Mouse (Mus musculus) kidney, postnatal 25 days (tissue): ENCODE measurements at regions not wholly inside any gene's neighbourhood (a gene's known extent, or its start where the extent isn't known, plus 50 kb on each side); places are given as distances from the start of the nearest gene placed in this dataset.
"Not testable (repeated sequence)": the region's sequence is repeated elsewhere in the genome, so short reads cannot be mapped to it uniquely, and the experiment has no call there.

ENCODE experiments used
- DNase-seq, 2 experiments: peaks; one replicate each; pipeline ENCODE4 v3.0.0; 2021; ENCODE audit warnings: mixed read lengths in 2 of 2

GRCm38 (mm10) chr6:6496789-6497188 lies 81.7 kb downstream of the Sem1 start:
- no peak for DNase-seq

GRCm38 (mm10) chr6:6496336-6496735 lies 82.1 kb downstream of the Sem1 start:
- DNase-seq: no peak

- DNase-seq: no peak
These were observed 90.3 kb downstream of the Sem1 start for GRCm38 (mm10) chr6:6488191-6488590.

- not testable (repeated sequence) for DNase-seq
These were observed 96.9 kb downstream of the Sem1 start for GRCm38 (mm10) chr6:6481596-6481995.

- DNase-seq: peak; percentile 31 to 36
These were observed 108.1 kb downstream of the Sem1 start for GRCm38 (mm10) chr6:6470397-6470796.

GRCm38 (mm10) chr6:6467526-6467925 lies 110.9 kb downstream of the Sem1 start:
- no peak for DNase-seq

GRCm38 (mm10) chr6:6466231-6466630 lies 112.2 kb downstream of the Sem1 start:
- no peak for DNase-seq

GRCm38 (mm10) chr6:6463807-6464470 lies 114.5 kb downstream of the Sem1 start:
- no peak for DNase-seq

GRCm38 (mm10) chr6:6459918-6460239 lies 118.6 kb downstream of the Sem1 start:
- DNase-seq: peak in 1 of 2 experiments; percentile 6

- DNase-seq: no peak
These were observed 119.2 kb downstream of the Sem1 start for GRCm38 (mm10) chr6:6459006-6459917.

- no peak for DNase-seq
These were observed 120.7 kb downstream of the Sem1 start for GRCm38 (mm10) chr6:6457726-6458125.

GRCm38 (mm10) chr6:6457001-6457400 lies 121.5 kb downstream of the Sem1 start:
- DNase-seq: no peak

GRCm38 (mm10) chr6:6455566-6455965 lies 122.9 kb downstream of the Sem1 start:
- no peak for DNase-seq

GRCm38 (mm10) chr6:6454396-6454795 lies 124.1 kb downstream of the Sem1 start:
- no peak for DNase-seq

GRCm38 (mm10) chr6:6434855-6435254 lies 143.6 kb downstream of the Sem1 start:
- no peak for DNase-seq

GRCm38 (mm10) chr6:6434261-6434802 lies 144.1 kb downstream of the Sem1 start:
- DNase-seq: no peak

GRCm38 (mm10) chr6:6433179-6433578 lies 145.3 kb downstream of the Sem1 start:
- DNase-seq: no peak

GRCm38 (mm10) chr6:6414654-6415610 lies 163.5 kb downstream of the Sem1 start:
- DNase-seq: no peak

- DNase-seq: no peak
These were observed 180.5 kb downstream of the Sem1 start for GRCm38 (mm10) chr6:6397997-6398396.

GRCm38 (mm10) chr6:6389454-6390445 lies 172.8 kb upstream of the Slc25a13 start:
- DNase-seq: no peak

GRCm38 (mm10) chr6:6388835-6389440 lies 172.0 kb upstream of the Slc25a13 start:
- DNase-seq: no peak
